Mouse (Mus musculus) common myeloid progenitor, adult 5-6 weeks (primary cell): ENCODE measurements around the gene Aadacl3. TPM values are rescaled to one million over a fixed set of nuclear protein-coding genes. Genes with fewer than 3 reads are reported as not detected.

ENCODE experiments used
- total RNA-seq: library from RNA; stranded (forward); fragments of 200-1000, 187-1606 nt; gene quantifications from 2 replicates; pipeline ENCODE4 v1.2.3, GENCODE M21; 2017

Gene Aadacl3
- total RNA-seq, 1 experiment from 2014 or later = not detected

Other genes with a start within 250 kb of the Aadacl3 start
- gene Pramel5, start 183.3 kb downstream of the Aadacl3 start, total RNA-seq = not detected in 2 replicates
- gene Gm13128, start 133.5 kb downstream of the Aadacl3 start, total RNA-seq = not detected in 2 replicates
- not detected in 2 replicates for gene Gm13119, start 105.8 kb downstream of the Aadacl3 start, total RNA-seq
- not detected in 2 replicates for gene Pramef20, start 85.8 kb downstream of the Aadacl3 start, total RNA-seq
- not detected in 2 replicates for gene Pramef12, start 55.3 kb downstream of the Aadacl3 start, total RNA-seq
- not detected in 2 replicates for gene 1700012P22Rik, start 25.0 kb downstream of the Aadacl3 start, total RNA-seq
- not detected in 2 replicates for gene Gm9944, start 10.4 kb downstream of the Aadacl3 start, total RNA-seq
- not detected in 2 replicates for gene 9430007A20Rik, start 56.1 kb upstream of the Aadacl3 start, total RNA-seq
- not detected in 2 replicates for gene Gm13124, start 101.4 kb upstream of the Aadacl3 start, total RNA-seq
- gene Aadacl4, start 150.0 kb upstream of the Aadacl3 start, total RNA-seq = not detected in 2 replicates
- gene Gm436, start 222.6 kb upstream of the Aadacl3 start, total RNA-seq = not detected in 2 replicates